In the genomic region with DNA sequence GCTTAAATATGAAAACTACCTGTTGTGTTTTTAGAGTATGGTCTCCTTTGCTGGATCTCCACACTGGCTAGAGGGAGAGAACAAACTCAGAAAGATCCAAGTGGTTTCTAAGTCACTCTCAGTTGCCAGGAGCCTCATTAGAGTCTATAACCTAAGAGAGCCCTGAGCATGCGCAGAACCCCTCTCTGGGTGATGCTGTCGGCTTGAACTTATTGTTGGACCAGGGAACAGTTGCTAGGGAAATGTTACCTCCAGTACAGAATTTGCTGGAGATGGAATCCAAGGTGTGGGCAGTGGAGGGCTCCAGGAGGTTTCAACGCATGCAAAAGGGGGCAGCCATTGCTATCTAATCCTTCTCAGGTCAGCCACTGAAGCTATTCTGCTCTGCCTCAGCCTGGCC, we compare ENCODE assay signal across 1 mouse cellular context.
TF ChIP-seq lines count a peak whose summit lies in the region.

No protein-coding gene starts in this region.

TF ChIP-seq in CH12.LX, 34 proteins besides CTCF, POLR2A, EP300 and RAD21:
- TF ChIP-seq USF2 (conservative IDR thresholded peaks at IDR 0.05; ENCODE audit: low read depth, low read length), result no peak
- TF ChIP-seq NRF1 (IDR thresholded peaks at IDR 0.05; ENCODE audit: low read depth, low read length), result peak; percentile 74
TF ChIP-seq in CH12.LX: peak in this region for 1.
